Mouse (Mus musculus) adrenal gland (tissue): ENCODE results near the gene Ccr5.
"Not testable (repeated sequence)": the region's sequence is repeated elsewhere in the genome, so short reads cannot be mapped to it uniquely, and the experiment has no call there.

ENCODE experiments used
- intact Hi-C: fragments of 180-260 bp; cut with DNase I; formaldehyde crosslinking; loops from one replicate; pipeline ENCODE4 v1.15.1; 2025
- long read RNA-seq, 2 experiments: library from polyadenylated mRNA; unstranded; transcript quantifications; one replicate each; pipeline ENCODE4 v2.0.0; 2020; ENCODE audit warnings: borderline replicate concordance in 1 of 2; ENCODE audit not compliant: insufficient replicate concordance in 1 of 2

Gene Ccr5
- long read RNA-seq, experiment 1, full-length matches to known transcripts: 4 of 4 reads
- long read RNA-seq, experiment 1, partial matches to known transcripts: 0 of 4 reads
- long read RNA-seq, experiment 1, other reads (novel, unspliced or antisense): 0 of 4 reads
- long read RNA-seq, experiment 2, full-length matches to known transcripts: 1 of 1 reads
- long read RNA-seq, experiment 2, partial matches to known transcripts: 0 of 1 reads
- long read RNA-seq, experiment 2, other reads (novel, unspliced or antisense): 0 of 1 reads

- intact Hi-C loops: no loop called here
Observed at GRCm38 (mm10) chr9:124121387-124122184, at the start of gene Ccr5. Ccr5 (plus strand) TSS chr9:124121543.

GRCm38 (mm10) chr9:124079803-124080202 is 41.5 kb upstream of the Ccr5 start:
- intact Hi-C loops: no loop called here

DNA sequence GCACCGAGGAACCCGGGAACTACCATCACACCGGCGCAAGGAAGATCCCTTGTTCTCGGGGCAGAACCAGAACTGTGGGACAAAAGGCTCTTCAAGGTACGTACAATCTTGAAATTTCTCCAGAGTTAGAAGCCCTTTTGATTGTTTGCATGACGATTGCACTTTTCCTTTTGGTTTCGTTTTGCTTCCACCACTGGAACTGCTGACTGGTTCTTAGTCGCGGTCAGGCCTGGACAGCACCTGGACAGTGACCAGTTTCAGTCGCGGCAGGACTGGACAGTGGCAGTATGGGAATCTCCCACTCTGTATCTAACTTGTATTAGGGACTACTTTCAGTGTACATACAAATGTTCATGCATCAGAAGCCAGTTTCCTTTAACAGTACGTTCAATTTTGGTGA is 40.9 kb upstream of the Ccr5 start:
- intact Hi-C loops: not testable (repeated sequence)

GRCm38 (mm10) chr9:124090441-124090840 is 30.9 kb upstream of the Ccr5 start:
- intact Hi-C loops: no loop called here

- intact Hi-C loops: no loop called here
Observed at GRCm38 (mm10) chr9:124099127-124099526, 22.2 kb upstream of the Ccr5 start.

GRCm38 (mm10) chr9:124100357-124100756 is 21.0 kb upstream of the Ccr5 start:
- intact Hi-C loops: no loop called here

- intact Hi-C loops: no loop called here
Observed at GRCm38 (mm10) chr9:124101723-124102122, 19.6 kb upstream of the Ccr5 start, which contains the start of gene Ccr2. Ccr2 (plus strand) TSS chr9:124101950.

GRCm38 (mm10) chr9:124103199-124103598 is 18.1 kb upstream of the Ccr5 start:
- intact Hi-C loops: no loop called here

DNA sequence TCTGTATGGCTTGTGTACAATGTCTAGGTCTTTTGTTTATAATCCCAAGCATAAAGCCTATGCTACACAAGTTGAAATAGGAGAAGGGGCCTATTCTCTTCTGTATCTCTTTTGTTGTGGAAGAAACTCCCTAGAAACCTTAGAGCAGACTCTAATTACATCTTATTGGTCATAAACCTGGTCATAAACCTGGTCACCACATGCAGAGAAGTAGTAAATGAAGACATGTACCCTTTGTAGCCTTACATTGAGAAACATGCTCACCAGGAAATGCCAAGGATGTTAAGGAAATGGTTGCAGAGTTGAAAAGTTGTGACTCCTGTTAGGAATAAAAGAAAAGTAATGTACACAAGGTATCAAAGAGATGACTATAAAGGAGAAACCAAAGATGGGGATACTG is 16.1 kb upstream of the Ccr5 start:
- intact Hi-C loops: no loop called here

DNA sequence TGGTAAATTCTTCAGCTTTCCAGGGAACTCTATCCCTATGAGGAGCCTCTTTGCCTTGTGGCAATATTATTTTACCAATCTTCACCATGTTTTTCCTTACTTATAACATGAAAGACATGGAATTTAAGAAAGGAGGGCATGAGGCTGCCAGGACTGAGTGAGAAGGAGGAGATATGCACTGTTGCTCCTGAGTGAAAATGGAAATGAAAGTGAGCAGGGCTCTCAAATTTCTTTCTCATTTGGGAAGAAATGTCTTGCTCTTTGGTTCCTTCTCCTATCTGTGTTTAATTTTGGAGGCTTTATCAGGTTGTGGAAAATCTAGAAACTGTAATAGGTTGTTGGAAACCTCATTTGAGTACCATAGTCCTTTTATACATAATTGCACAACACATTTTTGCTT is 14.1 kb upstream of the Ccr5 start:
- intact Hi-C loops: no loop called here

DNA sequence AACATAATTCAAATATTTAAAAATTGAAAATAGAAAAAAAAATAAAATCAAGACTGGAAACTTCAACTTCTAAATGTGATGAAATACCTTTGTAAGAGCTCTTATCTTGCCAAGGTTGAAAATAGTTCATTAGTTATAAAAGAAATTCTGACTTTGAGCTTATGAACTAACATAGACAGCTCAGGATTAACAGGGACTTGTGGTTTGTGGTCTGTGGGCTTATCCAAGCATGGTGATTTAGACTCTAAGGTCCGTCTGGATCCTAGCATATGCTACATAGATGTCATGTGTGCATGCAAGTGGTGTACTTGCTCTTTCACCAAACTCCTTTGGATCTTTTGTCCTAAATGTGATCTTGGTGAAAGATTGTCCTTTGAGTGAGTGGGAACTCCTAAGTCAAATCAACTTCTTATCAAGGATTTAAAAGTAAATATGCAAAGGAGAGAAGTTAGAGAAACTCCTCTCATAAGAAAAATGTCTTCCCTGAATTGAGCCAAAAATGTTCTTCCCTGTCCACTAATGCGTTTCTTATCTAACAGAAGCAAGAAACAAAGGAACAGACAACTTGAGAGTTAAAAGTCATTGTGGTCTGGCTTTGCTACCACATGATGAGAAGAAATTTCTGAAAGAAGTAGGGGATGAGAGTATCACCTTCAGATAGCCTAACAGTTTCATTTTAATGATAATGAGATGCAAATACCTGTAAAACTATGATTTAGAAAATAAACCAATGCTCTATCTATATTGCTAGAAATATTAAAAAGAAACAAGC is 12.8 kb upstream of the Ccr5 start:
- intact Hi-C loops: no loop called here

DNA sequence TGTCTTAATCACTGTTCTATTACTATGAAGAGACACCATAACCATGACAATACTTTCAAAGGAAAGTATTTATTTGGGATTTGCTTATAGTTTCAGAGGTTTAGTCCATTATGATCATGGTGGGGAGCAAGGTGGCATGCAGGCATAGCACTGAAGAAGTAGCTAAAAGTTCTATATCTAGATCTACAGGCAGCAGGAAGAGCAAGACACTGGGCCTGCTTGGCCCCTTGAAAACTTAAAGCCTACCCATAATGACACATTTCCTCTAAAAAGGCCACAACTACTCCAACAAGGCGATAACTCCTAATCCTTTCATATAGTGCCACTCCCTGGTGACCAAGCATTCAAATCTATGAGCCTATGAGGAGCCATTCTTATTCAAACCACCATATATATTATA is 9.3 kb upstream of the Ccr5 start:
- intact Hi-C loops: no loop called here

DNA sequence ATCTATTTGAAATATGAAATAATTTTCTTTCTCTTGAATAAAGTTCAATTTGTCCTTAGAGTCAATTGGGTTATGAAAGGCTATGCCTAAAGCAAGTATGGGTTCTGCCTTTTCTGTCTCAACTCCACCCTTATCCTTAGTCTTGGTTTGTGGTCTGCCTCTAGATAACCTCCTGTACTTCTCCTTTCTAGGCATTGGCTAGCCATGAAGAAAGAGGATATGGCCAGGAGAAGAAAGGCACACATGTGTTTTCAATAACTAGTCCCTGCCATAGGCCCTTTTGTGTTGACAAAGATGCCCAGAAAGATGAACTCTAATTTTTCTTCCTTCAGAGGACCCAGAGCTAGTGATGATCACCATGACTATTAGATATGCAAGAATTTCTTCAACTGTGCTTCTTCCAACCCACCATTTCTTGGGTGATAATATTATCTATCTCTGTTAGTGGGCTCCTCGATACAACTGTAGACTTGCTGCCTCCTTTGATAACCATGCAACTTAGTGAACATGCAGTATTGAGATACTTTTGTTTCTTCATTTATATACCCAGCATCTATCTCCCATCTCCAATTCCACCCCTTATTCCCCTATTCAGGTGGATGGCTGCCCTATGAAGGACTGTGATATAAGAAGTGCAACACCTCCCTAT is 8.6 kb upstream of the Ccr5 start:
- intact Hi-C loops: no loop called here

DNA sequence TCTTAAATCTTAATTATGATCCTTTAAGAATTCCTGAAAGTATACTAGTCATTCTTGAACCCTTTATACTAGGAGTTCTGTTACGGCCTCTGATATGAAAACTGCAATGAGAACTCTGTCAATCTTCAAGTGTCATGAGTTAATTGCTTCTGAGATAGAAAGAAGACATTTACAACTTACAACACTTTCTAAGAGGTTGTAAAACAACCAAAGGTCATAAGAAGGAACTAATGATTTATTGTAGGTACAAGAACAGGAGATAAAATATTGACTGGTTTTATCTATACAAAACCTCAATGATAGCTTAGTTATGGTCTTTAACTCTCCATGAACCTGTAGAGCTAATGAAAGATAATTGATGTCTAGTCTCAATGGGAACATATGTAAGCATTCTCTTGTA is 7.6 kb upstream of the Ccr5 start:
- intact Hi-C loops: no loop called here

DNA sequence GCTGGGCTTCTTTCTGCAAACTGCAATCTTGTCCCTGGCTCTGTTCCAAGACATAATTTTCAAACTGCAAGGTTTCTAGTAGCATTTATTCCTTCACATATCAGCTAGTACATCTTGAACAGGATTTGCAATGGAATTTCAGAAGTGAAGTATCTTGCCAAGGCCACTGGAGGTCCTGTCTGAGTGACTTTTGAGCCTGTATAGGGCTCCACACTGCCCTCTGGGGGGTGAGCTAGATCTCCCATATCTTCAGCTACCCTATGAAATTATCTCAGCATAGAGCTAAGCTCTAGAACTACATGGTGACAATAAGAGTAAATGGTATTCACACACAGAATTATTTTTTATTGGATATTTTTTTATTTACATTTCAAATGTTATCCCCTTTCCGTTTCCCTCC is 2.9 kb upstream of the Ccr5 start:
- intact Hi-C loops: no loop called here

GRCm38 (mm10) chr9:124125576-124125975 is 4.2 kb downstream of the Ccr5 start:
- intact Hi-C loops: no loop called here

- intact Hi-C loops: no loop called here
Observed at GRCm38 (mm10) chr9:124126373-124126772, 5.0 kb downstream of the Ccr5 start.

GRCm38 (mm10) chr9:124127412-124127811 is 6.1 kb downstream of the Ccr5 start:
- intact Hi-C loops: no loop called here

- intact Hi-C loops: no loop called here
Observed at GRCm38 (mm10) chr9:124128379-124128778, 7.0 kb downstream of the Ccr5 start.

DNA sequence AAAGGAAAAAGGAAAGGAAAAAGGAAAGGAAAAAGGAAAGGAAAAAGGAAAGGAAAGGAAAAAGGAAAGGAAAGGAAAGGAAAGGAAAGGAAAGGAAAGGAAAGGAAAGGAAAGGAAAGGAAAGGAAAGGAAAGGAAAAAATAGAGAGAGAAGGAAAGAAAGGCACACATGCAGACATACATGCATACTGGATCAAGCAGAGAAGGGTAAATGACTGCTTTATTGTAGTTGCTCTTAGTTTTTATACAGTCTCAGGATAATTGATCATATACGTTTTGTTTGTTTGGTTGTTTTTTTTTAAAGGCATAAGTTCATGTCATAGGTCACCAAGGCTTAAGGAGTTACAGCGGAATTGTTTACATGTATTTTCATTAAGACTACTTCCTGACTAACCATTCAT is 11.6 kb downstream of the Ccr5 start:
- intact Hi-C loops: not testable (repeated sequence)

GRCm38 (mm10) chr9:124134919-124135318 is 13.6 kb downstream of the Ccr5 start:
- intact Hi-C loops: not testable (repeated sequence)

DNA sequence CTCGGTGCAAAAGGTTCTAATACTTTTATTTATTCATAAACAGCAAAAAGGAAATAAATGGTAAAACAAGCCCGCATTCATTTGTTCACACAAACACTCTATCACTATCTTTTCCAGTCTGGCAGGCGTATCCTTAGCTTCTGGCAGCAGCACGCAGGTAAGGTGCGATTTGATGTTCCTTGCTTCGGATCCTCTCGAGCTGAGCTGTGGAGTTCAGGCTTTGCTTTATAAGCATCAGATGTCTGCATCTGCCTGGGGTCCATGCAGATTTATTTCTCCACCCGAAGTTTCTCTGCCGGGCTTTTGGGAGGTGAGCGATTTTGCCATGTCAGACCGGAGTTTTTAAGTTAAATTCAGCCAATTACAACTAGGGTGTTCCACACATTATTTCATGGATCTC is 16.3 kb downstream of the Ccr5 start:
- intact Hi-C loops: no loop called here
